Mouse (Mus musculus): ENCODE results near the gene Fmr1nb. TPM values are rescaled to one million over a fixed set of nuclear protein-coding genes. Genes with fewer than 3 reads are reported as not detected.
"Not testable (repeated sequence)": the region's sequence is repeated elsewhere in the genome, so short reads cannot be mapped to it uniquely, and the experiment has no call there.

The Fmr1nb gene
- not detected in 2 replicates for polyA plus RNA-seq (2016; fragmentation: Nextera tagmentation; extraction: Ambion mirVana)

- no peaks in the 10 kb centered on the region for H3K4me1 ChIP-seq
- H3K9me3 ChIP-seq (replicated peaks) = no peaks in the 10 kb centered on the region
- no peak within 1 kb of the TSS for H3K9ac ChIP-seq
- H3K36me3 ChIP-seq = no peaks in the 10 kb centered on the region
- no peak for ATAC-seq (ENCODE audit: low FRiP score)
- no peak within 1 kb of the TSS for H3K4me3 ChIP-seq
- no peak within 1 kb of the TSS for H3K4me2 ChIP-seq (replicated peaks)
- 86% methylated on average over 15 of the region's 15 CpGs for WGBS
- H3K27ac ChIP-seq = no peak within 1 kb of the TSS
- no peaks in the 10 kb centered on the region for H3K27me3 ChIP-seq
Observed at GRCm38 (mm10) chrX:68761606-68762005, at the start of gene Fmr1nb. TSS of gene Fmr1nb (plus strand) at chrX:68761839.

- Histone ChIP-seq H3K9me3 (replicated peaks) (no peaks in the 10 kb centered on the region), H3K4me3 (no peak overlapping the region), H3K27ac (no peak overlapping the region), H3K4me1 (no peaks in the 10 kb centered on the region), H3K9ac (no peak overlapping the region), H3K4me2 (replicated peaks) (no peak overlapping the region), H3K27me3 (no peaks in the 10 kb centered on the region), H3K36me3 (no peaks in the 10 kb centered on the region)
- no peak for ATAC-seq (ENCODE audit: low FRiP score)
- WGBS = 53% methylated on average over 1 of the region's 1 CpGs
Observed at GRCm38 (mm10) chrX:68736902-68737301, 24.7 kb upstream of the Fmr1nb start.

DNA sequence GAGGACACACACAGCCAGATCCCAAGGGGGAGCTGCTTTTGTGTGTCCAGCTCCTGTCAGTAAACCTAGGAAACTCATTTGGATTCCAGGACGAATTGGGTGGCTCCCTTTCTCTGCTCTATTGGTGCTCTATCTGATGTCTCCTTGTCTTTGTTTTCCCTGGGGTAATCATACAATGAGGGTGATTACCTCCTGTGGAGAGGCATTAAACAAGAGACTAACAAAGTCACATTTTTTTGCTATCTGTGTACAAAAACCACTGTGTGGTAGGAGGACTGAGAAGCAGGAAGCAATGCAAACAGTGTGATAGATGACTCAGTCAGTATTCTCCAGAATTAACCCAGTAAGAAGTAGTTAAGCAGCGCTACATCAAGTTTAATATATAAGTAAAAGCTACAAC lies 21.6 kb upstream of the Fmr1nb start:
- ATAC-seq (ENCODE audit: low FRiP score) = no peak
- Histone ChIP-seq H3K9ac (no peak overlapping the region), H3K36me3 (no peaks in the 10 kb centered on the region), H3K4me2 (replicated peaks) (no peak overlapping the region), H3K9me3 (replicated peaks) (no peaks in the 10 kb centered on the region), H3K27ac (no peak overlapping the region), H3K4me1 (no peaks in the 10 kb centered on the region), H3K27me3 (no peaks in the 10 kb centered on the region), H3K4me3 (no peak overlapping the region)
- 55% methylated on average over 2 of the region's 2 CpGs for WGBS

- not testable (repeated sequence) for H3K9me3 ChIP-seq (replicated peaks); H3K9ac ChIP-seq; H3K27ac ChIP-seq; H3K27me3 ChIP-seq; H3K36me3 ChIP-seq; H3K4me1 ChIP-seq; ATAC-seq (ENCODE audit: low FRiP score)
- WGBS = 42% methylated on average over 2 of the region's 2 CpGs
- Histone ChIP-seq H3K4me2 (replicated peaks) (peak overlapping the region; percentile 42), H3K4me3 (peak overlapping the region; percentile 29)
Observed at GRCm38 (mm10) chrX:68820449-68820848, 58.8 kb downstream of the Fmr1nb start.

GRCm38 (mm10) chrX:68821059-68821458 lies 59.4 kb downstream of the Fmr1nb start, which contains the start of gene Gm14698:
TSS of gene Gm14698 (plus strand) at chrX:68821093.
- H3K9me3 ChIP-seq (replicated peaks); H3K4me1 ChIP-seq; H3K9ac ChIP-seq; H3K27ac ChIP-seq; H3K27me3 ChIP-seq; H3K36me3 ChIP-seq: not testable (repeated sequence)
- Histone ChIP-seq H3K4me3 (peak within 1 kb of the TSS; percentile 29), H3K4me2 (replicated peaks) (peak within 1 kb of the TSS; percentile 42)
- WGBS = 17% methylated on average over 24 of the region's 36 CpGs
- ATAC-seq (ENCODE audit: low FRiP score) = peak; percentile 85

DNA sequence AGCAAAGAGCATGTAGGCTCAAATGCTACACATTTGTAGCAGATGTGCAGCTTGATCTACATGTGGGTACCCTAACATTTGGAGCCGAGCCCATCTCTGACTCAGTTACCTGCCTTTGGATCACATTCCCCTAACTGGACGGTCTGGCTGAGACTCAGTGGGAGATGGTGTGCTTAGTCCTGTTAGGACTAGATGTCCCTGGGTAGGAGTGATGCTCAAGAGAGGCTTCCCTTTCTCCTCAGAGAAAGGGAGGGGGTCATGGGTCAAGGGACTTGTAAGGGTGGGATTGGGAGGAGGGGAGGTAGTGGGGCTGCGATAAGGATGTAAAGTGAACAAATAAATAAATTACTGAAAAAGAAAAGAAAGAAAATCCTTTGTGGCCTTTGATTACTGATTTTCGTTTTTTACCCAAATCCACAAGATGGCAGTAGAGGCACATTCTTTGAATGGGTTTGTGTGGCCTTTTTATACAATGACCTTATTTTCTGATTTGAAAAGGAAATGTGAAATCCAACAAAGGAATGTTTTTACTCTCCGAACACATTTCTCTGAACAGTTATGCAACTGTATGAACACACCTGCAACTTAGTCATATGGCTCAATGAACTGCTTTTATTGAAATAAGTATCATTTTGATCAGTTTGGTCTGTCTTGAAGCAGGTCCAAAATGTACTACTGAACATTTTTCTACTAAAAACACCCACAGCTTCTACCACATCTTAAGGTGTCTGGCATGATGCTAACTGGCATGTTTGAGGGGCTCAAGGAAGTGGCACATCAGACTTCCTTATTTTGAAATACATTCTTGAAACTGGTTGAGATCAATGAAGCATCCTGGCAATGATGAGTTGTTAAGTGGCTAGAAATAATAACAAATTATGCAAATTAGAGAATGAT lies 78.2 kb downstream of the Fmr1nb start:
- Histone ChIP-seq H3K36me3 (no peaks in the 10 kb centered on the region), H3K4me3 (no peak overlapping the region), H3K4me2 (replicated peaks) (no peak overlapping the region), H3K9ac (no peak overlapping the region), H3K9me3 (replicated peaks) (no peaks in the 10 kb centered on the region), H3K27me3 (no peaks in the 10 kb centered on the region), H3K27ac (no peak overlapping the region), H3K4me1 (no peaks in the 10 kb centered on the region)
- peak; percentile 69; the same call in 1 of the 2 replicates for ATAC-seq (ENCODE audit: low FRiP score)
- 24% methylated on average over 5 of the region's 5 CpGs for WGBS

Other genes starting within 250 kb of the Fmr1nb start
- 76.0 and 82.6 TPM in 2 replicates for gene Fmr1, start 83.3 kb upstream of the Fmr1nb start, polyA plus RNA-seq (2016; fragmentation: Nextera tagmentation; extraction: Ambion mirVana)
- gene Gm14698, start 59.3 kb downstream of the Fmr1nb start, polyA plus RNA-seq (2016; fragmentation: Nextera tagmentation; extraction: Ambion mirVana) = 3.1 and 4.1 TPM in 2 replicates
- not detected in 2 replicates for gene Gm6812, start 131.2 kb downstream of the Fmr1nb start, polyA plus RNA-seq (2016; fragmentation: Nextera tagmentation; extraction: Ambion mirVana)

Data from hindbrain, embryonic 12.5 days (tissue).